Mouse (Mus musculus): ENCODE results near the gene 2310007B03Rik. TPM values are rescaled to one million over a fixed set of nuclear protein-coding genes. Genes with fewer than 3 reads are reported as not detected.

Gene 2310007B03Rik
- polyA plus RNA-seq, 1 experiment from 2014 or later, result not detected

GRCm38 (mm10) chr1:93165447-93165846 lies 4.7 kb upstream of the 2310007B03Rik start:
- WGBS, result 84% methylated on average over 9 of the region's 9 CpGs
- Histone ChIP-seq H3K36me3 (ENCODE audit: control insufficient read depth, insufficient read depth, low read length) (no peaks in the 10 kb centered on the region), H3K9me3 (ENCODE audit: control insufficient read depth, low read length) (no peaks in the 10 kb centered on the region), H3K4me2 (ENCODE audit: low read length) (no peak overlapping the region), H3K4me3 (replicated peaks; ENCODE audit: low read depth, low read length) (no peak overlapping the region), H3K4me1 (ENCODE audit: control insufficient read depth, insufficient read depth, low read length) (no peaks in the 10 kb centered on the region), H3K27ac (replicated peaks; ENCODE audit: low read depth, low read length) (no peak overlapping the region), H3K27me3 (ENCODE audit: control insufficient read depth, insufficient read depth, low read length) (no peaks in the 10 kb centered on the region), H3K9ac (replicated peaks; ENCODE audit: low read length) (no peak overlapping the region)
- no peak for ATAC-seq (ENCODE audit: low FRiP score, low TSS enrichment)
- no peak for DNase-seq

- H3K36me3 ChIP-seq (ENCODE audit: control insufficient read depth, insufficient read depth, low read length), result no peaks in the 10 kb centered on the region
- H3K27ac ChIP-seq (replicated peaks; ENCODE audit: low read depth, low read length), result no peak overlapping the region
- ATAC-seq (ENCODE audit: low FRiP score, low TSS enrichment) (no peak), DNase-seq (no peak)
- 83% methylated on average over 7 of the region's 7 CpGs for WGBS
- H3K4me3 ChIP-seq (replicated peaks; ENCODE audit: low read depth, low read length), result no peak overlapping the region
- no peaks in the 10 kb centered on the region for H3K27me3 ChIP-seq (ENCODE audit: control insufficient read depth, insufficient read depth, low read length)
- no peak overlapping the region for H3K9ac ChIP-seq (replicated peaks; ENCODE audit: low read length)
- H3K4me2 ChIP-seq (ENCODE audit: low read length), result no peak overlapping the region
- no peaks in the 10 kb centered on the region for H3K4me1 ChIP-seq (ENCODE audit: control insufficient read depth, insufficient read depth, low read length)
- H3K9me3 ChIP-seq (ENCODE audit: control insufficient read depth, low read length), result no peaks in the 10 kb centered on the region
Observed at GRCm38 (mm10) chr1:93162588-93162987, 1.8 kb upstream of the 2310007B03Rik start.

DNA sequence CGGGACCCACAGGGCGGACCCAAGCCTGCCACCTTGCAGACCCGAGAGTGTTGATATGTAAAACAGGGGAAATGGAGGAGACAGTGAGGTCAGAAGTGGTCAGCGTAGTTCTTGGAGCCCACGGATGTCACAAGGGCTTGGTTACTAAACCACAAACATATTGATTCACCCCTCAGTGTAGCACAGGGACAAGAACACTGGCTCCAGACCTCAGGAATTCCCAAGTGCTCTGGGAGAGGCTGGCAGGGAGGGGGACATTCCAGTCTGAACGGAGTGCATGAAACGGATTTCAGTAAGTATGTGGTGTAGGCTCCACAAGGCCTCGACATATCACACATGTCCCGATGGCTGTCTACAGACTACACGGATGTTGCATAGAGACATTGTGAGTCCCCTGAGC lies 1.2 kb upstream of the 2310007B03Rik start:
- Histone ChIP-seq H3K9ac (replicated peaks; ENCODE audit: low read length) (no peak overlapping the region), H3K4me2 (ENCODE audit: low read length) (no peak overlapping the region), H3K36me3 (ENCODE audit: control insufficient read depth, insufficient read depth, low read length) (no peaks in the 10 kb centered on the region), H3K4me1 (ENCODE audit: control insufficient read depth, insufficient read depth, low read length) (no peaks in the 10 kb centered on the region), H3K27me3 (ENCODE audit: control insufficient read depth, insufficient read depth, low read length) (no peaks in the 10 kb centered on the region), H3K4me3 (replicated peaks; ENCODE audit: low read depth, low read length) (no peak overlapping the region), H3K9me3 (ENCODE audit: control insufficient read depth, low read length) (no peaks in the 10 kb centered on the region), H3K27ac (replicated peaks; ENCODE audit: low read depth, low read length) (no peak overlapping the region)
- DNase-seq (no peak), ATAC-seq (ENCODE audit: low FRiP score, low TSS enrichment) (no peak)
- 83% methylated on average over 10 of the region's 10 CpGs for WGBS

GRCm38 (mm10) chr1:93161350-93161749 lies 602 bp upstream of the 2310007B03Rik start:
- Histone ChIP-seq H3K27ac (replicated peaks; ENCODE audit: low read depth, low read length) (no peak overlapping the region), H3K9me3 (ENCODE audit: control insufficient read depth, low read length) (no peaks in the 10 kb centered on the region), H3K4me1 (ENCODE audit: control insufficient read depth, insufficient read depth, low read length) (no peaks in the 10 kb centered on the region), H3K36me3 (ENCODE audit: control insufficient read depth, insufficient read depth, low read length) (no peaks in the 10 kb centered on the region), H3K4me2 (ENCODE audit: low read length) (no peak overlapping the region), H3K9ac (replicated peaks; ENCODE audit: low read length) (no peak overlapping the region), H3K4me3 (replicated peaks; ENCODE audit: low read depth, low read length) (no peak overlapping the region), H3K27me3 (ENCODE audit: control insufficient read depth, insufficient read depth, low read length) (no peaks in the 10 kb centered on the region)
- DNase-seq (no peak), ATAC-seq (ENCODE audit: low FRiP score, low TSS enrichment) (no peak)
- WGBS, result 67% methylated on average over 8 of the region's 8 CpGs

GRCm38 (mm10) chr1:93159566-93160500 lies 915 bp downstream of the 2310007B03Rik start:
- no peaks in the 10 kb centered on the region for H3K36me3 ChIP-seq (ENCODE audit: control insufficient read depth, insufficient read depth, low read length)
- no peak for ATAC-seq (ENCODE audit: low FRiP score, low TSS enrichment)
- no peaks in the 10 kb centered on the region for H3K4me1 ChIP-seq (ENCODE audit: control insufficient read depth, insufficient read depth, low read length)
- 89% methylated on average over 21 of the region's 21 CpGs for WGBS
- no peak overlapping the region for H3K4me2 ChIP-seq (ENCODE audit: low read length)
- no peak overlapping the region for H3K9ac ChIP-seq (replicated peaks; ENCODE audit: low read length)
- no peaks in the 10 kb centered on the region for H3K9me3 ChIP-seq (ENCODE audit: control insufficient read depth, low read length)
- H3K27me3 ChIP-seq (ENCODE audit: control insufficient read depth, insufficient read depth, low read length), result no peaks in the 10 kb centered on the region
- no peak for DNase-seq
- no peak overlapping the region for H3K4me3 ChIP-seq (replicated peaks; ENCODE audit: low read depth, low read length)
- H3K27ac ChIP-seq (replicated peaks; ENCODE audit: low read depth, low read length), result no peak overlapping the region

DNA sequence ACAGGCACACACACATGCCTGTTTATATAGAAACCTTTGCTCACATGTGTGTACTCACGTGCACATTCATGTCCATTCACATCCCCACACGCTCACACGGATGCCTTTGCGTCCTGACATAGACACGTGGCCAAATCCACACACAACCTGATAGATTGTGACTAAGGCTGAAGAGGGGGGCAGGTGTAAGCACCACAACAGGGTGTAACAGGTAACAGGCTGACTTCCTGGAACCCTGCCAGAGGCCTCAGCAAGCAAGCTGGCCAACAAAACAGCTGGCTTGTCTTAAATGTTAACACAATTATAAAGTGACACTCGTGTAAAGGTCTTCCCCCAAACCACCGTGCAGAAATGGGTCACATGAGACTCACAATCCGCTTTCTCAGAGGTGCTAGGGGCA lies 1.8 kb downstream of the 2310007B03Rik start:
- Histone ChIP-seq H3K4me1 (ENCODE audit: control insufficient read depth, insufficient read depth, low read length) (no peaks in the 10 kb centered on the region), H3K4me3 (replicated peaks; ENCODE audit: low read depth, low read length) (no peak overlapping the region), H3K27me3 (ENCODE audit: control insufficient read depth, insufficient read depth, low read length) (no peaks in the 10 kb centered on the region), H3K9me3 (ENCODE audit: control insufficient read depth, low read length) (no peaks in the 10 kb centered on the region), H3K9ac (replicated peaks; ENCODE audit: low read length) (no peak overlapping the region), H3K4me2 (ENCODE audit: low read length) (no peak overlapping the region), H3K36me3 (ENCODE audit: control insufficient read depth, insufficient read depth, low read length) (no peaks in the 10 kb centered on the region), H3K27ac (replicated peaks; ENCODE audit: low read depth, low read length) (no peak overlapping the region)
- DNase-seq, result no peak
- no peak for ATAC-seq (ENCODE audit: low FRiP score, low TSS enrichment)
- 87% methylated on average over 8 of the region's 8 CpGs for WGBS

DNA sequence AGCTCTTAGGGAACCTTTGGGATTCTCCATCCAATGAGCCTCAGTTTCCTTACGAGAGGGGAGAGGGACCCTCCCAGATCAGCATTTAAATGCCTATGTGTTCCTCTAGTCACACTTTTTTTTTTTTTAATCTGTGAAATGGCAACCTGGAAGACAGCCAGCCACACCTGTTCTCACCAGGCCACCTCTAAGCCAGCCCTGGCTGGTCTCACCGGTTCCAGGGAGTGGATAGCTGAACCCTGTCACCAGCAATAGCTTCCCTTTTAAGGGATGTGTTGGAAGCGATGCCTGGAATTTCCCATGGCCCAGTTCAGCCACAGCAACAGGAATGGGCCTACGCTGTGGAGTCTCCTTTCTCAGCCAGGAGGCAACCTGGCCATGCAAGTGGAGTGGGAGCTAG lies 3.2 kb downstream of the 2310007B03Rik start:
- Histone ChIP-seq H3K4me3 (replicated peaks; ENCODE audit: low read depth, low read length) (no peak overlapping the region), H3K4me2 (ENCODE audit: low read length) (no peak overlapping the region), H3K36me3 (ENCODE audit: control insufficient read depth, insufficient read depth, low read length) (no peaks in the 10 kb centered on the region), H3K9ac (replicated peaks; ENCODE audit: low read length) (no peak overlapping the region), H3K27me3 (ENCODE audit: control insufficient read depth, insufficient read depth, low read length) (no peaks in the 10 kb centered on the region), H3K9me3 (ENCODE audit: control insufficient read depth, low read length) (no peaks in the 10 kb centered on the region), H3K27ac (replicated peaks; ENCODE audit: low read depth, low read length) (no peak overlapping the region), H3K4me1 (ENCODE audit: control insufficient read depth, insufficient read depth, low read length) (no peaks in the 10 kb centered on the region)
- DNase-seq, result no peak
- WGBS, result 87% methylated on average over 4 of the region's 4 CpGs
- ATAC-seq (ENCODE audit: low FRiP score, low TSS enrichment), result no peak

DNA sequence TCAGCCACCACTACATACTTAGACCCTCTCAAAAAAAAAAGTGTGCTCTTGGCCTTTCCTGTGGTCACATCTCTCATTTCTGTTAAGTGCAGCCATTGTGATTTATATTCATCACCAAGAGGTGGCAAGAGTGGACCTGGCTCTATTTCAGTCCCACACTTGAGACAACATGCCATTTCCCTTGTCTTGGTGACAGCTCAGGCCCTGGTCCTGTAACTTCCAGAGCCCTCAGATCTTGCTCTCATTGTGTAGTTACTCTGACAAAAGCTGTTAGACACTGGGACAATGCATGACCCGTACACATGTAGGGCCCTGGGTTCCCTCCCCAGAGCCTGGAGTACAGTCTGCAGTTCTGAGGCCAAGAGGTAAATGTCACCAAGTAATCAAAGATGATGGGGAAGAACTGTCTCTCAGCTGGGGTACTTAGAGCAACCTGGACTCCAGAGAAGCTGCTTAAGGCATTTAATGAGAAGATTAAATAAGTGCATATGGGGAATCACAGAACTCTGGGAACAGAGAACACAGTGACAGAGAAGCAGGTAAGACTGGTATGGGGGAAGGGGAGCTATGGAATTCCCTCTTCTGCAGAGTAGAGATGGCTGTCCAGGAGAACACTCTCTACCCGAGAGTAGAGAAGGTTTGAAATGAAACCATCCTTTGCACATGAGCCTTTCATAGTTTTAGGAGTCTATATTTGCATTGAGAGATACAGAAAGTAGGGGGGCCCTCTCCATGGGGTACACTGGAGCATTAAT lies 9.7 kb downstream of the 2310007B03Rik start:
- Histone ChIP-seq H3K4me3 (replicated peaks; ENCODE audit: low read depth, low read length) (no peak overlapping the region), H3K27ac (replicated peaks; ENCODE audit: low read depth, low read length) (no peak overlapping the region), H3K36me3 (ENCODE audit: control insufficient read depth, insufficient read depth, low read length) (no peaks in the 10 kb centered on the region), H3K4me2 (ENCODE audit: low read length) (no peak overlapping the region), H3K9me3 (ENCODE audit: control insufficient read depth, low read length) (no peaks in the 10 kb centered on the region), H3K27me3 (ENCODE audit: control insufficient read depth, insufficient read depth, low read length) (no peaks in the 10 kb centered on the region), H3K9ac (replicated peaks; ENCODE audit: low read length) (no peak overlapping the region), H3K4me1 (ENCODE audit: control insufficient read depth, insufficient read depth, low read length) (no peaks in the 10 kb centered on the region)
- WGBS, result 64% methylated on average over 2 of the region's 2 CpGs
- no peak for ATAC-seq (ENCODE audit: low FRiP score, low TSS enrichment)
- DNase-seq, result no peak
